Mouse (Mus musculus): ENCODE measurements around the gene Cryge. TPM values are rescaled to one million over a fixed set of nuclear protein-coding genes. Genes with fewer than 3 reads are reported as not detected.
A peak's percentile ranks its signal among the peaks of the same experiment; 100 is the strongest.

The Cryge gene
- polyA plus RNA-seq, 1 experiment, result not detected

GRCm38 (mm10) chr1:65032641-65033040 is 18.3 kb downstream of the Cryge start, which contains the start of gene Akr1cl:
Gene Akr1cl, minus strand, starts transcription at chr1:65032759.
- Histone ChIP-seq H3K27me3 (ENCODE audit: control insufficient read depth, insufficient read depth, low read length) (no peaks in the 10 kb centered on the region), H3K4me3 (ENCODE audit: control insufficient read depth, insufficient read depth, low read length) (no peak within 1 kb of the TSS), H3K36me3 (ENCODE audit: control insufficient read depth, insufficient read depth, low read length) (no peaks in the 10 kb centered on the region), H3K4me1 (replicated peaks; ENCODE audit: control insufficient read depth, insufficient read depth, low read length) (no peaks in the 10 kb centered on the region), H3K27ac (ENCODE audit: control insufficient read depth, insufficient read depth, low read length) (no peak within 1 kb of the TSS)
- TF ChIP-seq POLR2A (IDR thresholded peaks at IDR 0.05; ENCODE audit: control insufficient read depth, extremely low read depth, insufficient read depth, low read length, poor library complexity), result no peak
- TF ChIP-seq CTCF (IDR thresholded peaks at IDR 0.05; ENCODE audit: borderline replicate concordance, control insufficient read depth, extremely low read depth, insufficient read depth, low read length, poor library complexity), result no peak
- DNase-seq, result no peak

GRCm38 (mm10) chr1:65028206-65028605 is 22.7 kb downstream of the Cryge start:
- WGBS, result 88% methylated on average over 9 of the region's 9 CpGs
- Histone ChIP-seq H3K4me3 (ENCODE audit: control insufficient read depth, insufficient read depth, low read length) (no peak overlapping the region), H3K4me1 (replicated peaks; ENCODE audit: control insufficient read depth, insufficient read depth, low read length) (no peaks in the 10 kb centered on the region), H3K27ac (ENCODE audit: control insufficient read depth, insufficient read depth, low read length) (no peak overlapping the region), H3K36me3 (ENCODE audit: control insufficient read depth, insufficient read depth, low read length) (no peaks in the 10 kb centered on the region), H3K27me3 (ENCODE audit: control insufficient read depth, insufficient read depth, low read length) (no peaks in the 10 kb centered on the region)
- TF ChIP-seq POLR2A (IDR thresholded peaks at IDR 0.05; ENCODE audit: control insufficient read depth, extremely low read depth, insufficient read depth, low read length, poor library complexity), result no peak
- TF ChIP-seq CTCF (IDR thresholded peaks at IDR 0.05; ENCODE audit: borderline replicate concordance, control insufficient read depth, extremely low read depth, insufficient read depth, low read length, poor library complexity), result no peak
- DNase-seq, result no peak

GRCm38 (mm10) chr1:65012726-65013125 is 38.2 kb downstream of the Cryge start:
- DNase-seq, result no peak
- Histone ChIP-seq H3K36me3 (ENCODE audit: control insufficient read depth, insufficient read depth, low read length) (no peaks in the 10 kb centered on the region), H3K4me1 (replicated peaks; ENCODE audit: control insufficient read depth, insufficient read depth, low read length) (no peaks in the 10 kb centered on the region), H3K4me3 (ENCODE audit: control insufficient read depth, insufficient read depth, low read length) (no peak overlapping the region), H3K27ac (ENCODE audit: control insufficient read depth, insufficient read depth, low read length) (no peak overlapping the region), H3K27me3 (ENCODE audit: control insufficient read depth, insufficient read depth, low read length) (no peaks in the 10 kb centered on the region)
- TF ChIP-seq CTCF (IDR thresholded peaks at IDR 0.05; ENCODE audit: borderline replicate concordance, control insufficient read depth, extremely low read depth, insufficient read depth, low read length, poor library complexity) (no peak), POLR2A (IDR thresholded peaks at IDR 0.05; ENCODE audit: control insufficient read depth, extremely low read depth, insufficient read depth, low read length, poor library complexity) (no peak)
- WGBS, result 93% methylated on average over 4 of the region's 4 CpGs

- no peak overlapping the region for H3K4me3 ChIP-seq (ENCODE audit: control insufficient read depth, insufficient read depth, low read length)
- 17% methylated on average over 9 of the region's 9 CpGs for WGBS
These were observed 40.8 kb downstream of the Cryge start for GRCm38 (mm10) chr1:65010153-65010552.

GRCm38 (mm10) chr1:65005575-65005974 is 45.4 kb downstream of the Cryge start:
- Histone ChIP-seq H3K4me3 (ENCODE audit: control insufficient read depth, insufficient read depth, low read length) (no peak overlapping the region), H3K27ac (ENCODE audit: control insufficient read depth, insufficient read depth, low read length) (no peak overlapping the region), H3K27me3 (ENCODE audit: control insufficient read depth, insufficient read depth, low read length) (no peaks in the 10 kb centered on the region), H3K4me1 (replicated peaks; ENCODE audit: control insufficient read depth, insufficient read depth, low read length) (no peaks in the 10 kb centered on the region; the same call in 1 of the 2 replicates), H3K36me3 (ENCODE audit: control insufficient read depth, insufficient read depth, low read length) (no peaks in the 10 kb centered on the region)
- TF ChIP-seq CTCF (IDR thresholded peaks at IDR 0.05; ENCODE audit: borderline replicate concordance, control insufficient read depth, extremely low read depth, insufficient read depth, low read length, poor library complexity) (no peak), POLR2A (IDR thresholded peaks at IDR 0.05; ENCODE audit: control insufficient read depth, extremely low read depth, insufficient read depth, low read length, poor library complexity) (no peak)
- DNase-seq, result no peak
- WGBS, result 93% methylated on average over 6 of the region's 6 CpGs

More at GRCm38 (mm10) chr1:65010153-65010552, 40.8 kb downstream of the Cryge start:
- no peaks in the 10 kb centered on the region for H3K36me3 ChIP-seq (ENCODE audit: control insufficient read depth, insufficient read depth, low read length)
- DNase-seq, result peak; percentile 44
- no peak overlapping the region for H3K27ac ChIP-seq (ENCODE audit: control insufficient read depth, insufficient read depth, low read length)
- TF ChIP-seq CTCF (IDR thresholded peaks at IDR 0.05; ENCODE audit: borderline replicate concordance, control insufficient read depth, extremely low read depth, insufficient read depth, low read length, poor library complexity) (no peak), POLR2A (IDR thresholded peaks at IDR 0.05; ENCODE audit: control insufficient read depth, extremely low read depth, insufficient read depth, low read length, poor library complexity) (no peak)
- H3K4me1 ChIP-seq (replicated peaks; ENCODE audit: control insufficient read depth, insufficient read depth, low read length), result no peaks in the 10 kb centered on the region
- no peaks in the 10 kb centered on the region for H3K27me3 ChIP-seq (ENCODE audit: control insufficient read depth, insufficient read depth, low read length)

GRCm38 (mm10) chr1:65004526-65004925 is 46.4 kb downstream of the Cryge start:
- H3K36me3 ChIP-seq (ENCODE audit: control insufficient read depth, insufficient read depth, low read length), result no peaks in the 10 kb centered on the region
- no peaks in the 10 kb centered on the region; the same call in 1 of the 2 replicates for H3K4me1 ChIP-seq (replicated peaks; ENCODE audit: control insufficient read depth, insufficient read depth, low read length)
- H3K27me3 ChIP-seq (ENCODE audit: control insufficient read depth, insufficient read depth, low read length), result no peaks in the 10 kb centered on the region
- 88% methylated on average over 4 of the region's 4 CpGs for whole genome bisulfite sequencing
- H3K27ac ChIP-seq (ENCODE audit: control insufficient read depth, insufficient read depth, low read length), result no peak overlapping the region
- no peak for DNase-seq
- no peak overlapping the region for H3K4me3 ChIP-seq (ENCODE audit: control insufficient read depth, insufficient read depth, low read length)
- TF ChIP-seq POLR2A (IDR thresholded peaks at IDR 0.05; ENCODE audit: control insufficient read depth, extremely low read depth, insufficient read depth, low read length, poor library complexity) (no peak), CTCF (IDR thresholded peaks at IDR 0.05; ENCODE audit: borderline replicate concordance, control insufficient read depth, extremely low read depth, insufficient read depth, low read length, poor library complexity) (no peak)

Other genes with a start within 250 kb of the Cryge start
- gene Plekhm3, start 94.3 kb downstream of the Cryge start, polyA plus RNA-seq (2012; rRNA removed), result 4.4 and 4.8 TPM in 2 replicates
- 0.15 and 0.20 TPM in 2 replicates for gene Akr1cl, start 18.4 kb downstream of the Cryge start, polyA plus RNA-seq (2012; rRNA removed)
- gene Crygd, start 12.3 kb upstream of the Cryge start, polyA plus RNA-seq (2012; rRNA removed), result not detected in 2 replicates
- gene Crygc, start 22.5 kb upstream of the Cryge start, polyA plus RNA-seq (2012; rRNA removed), result 0.26 and 0.32 TPM in 2 replicates
- not detected in 2 replicates for gene Crygb, start 31.1 kb upstream of the Cryge start, polyA plus RNA-seq (2012; rRNA removed)
- 0.26 and 0.38 TPM in 2 replicates for gene Cryga, start 52.2 kb upstream of the Cryge start, polyA plus RNA-seq (2012; rRNA removed)
- gene Gm28845, start 68.4 kb upstream of the Cryge start, polyA plus RNA-seq (2012; rRNA removed), result 0.19 TPM in 1 of 2 replicates, not detected in the other
- 0.18 TPM in 1 of 2 replicates, not detected in the other for gene D630023F18Rik, start 72.1 kb upstream of the Cryge start, polyA plus RNA-seq (2012; rRNA removed)
- gene Idh1, start 135.4 kb upstream of the Cryge start, polyA plus RNA-seq (2012; rRNA removed), result 13.3 and 14.4 TPM in 2 replicates
- 13.4 and 13.7 TPM in 2 replicates for gene Pikfyve, start 135.5 kb upstream of the Cryge start, polyA plus RNA-seq (2012; rRNA removed)
- gene Pth2r, start 230.9 kb upstream of the Cryge start, polyA plus RNA-seq (2012; rRNA removed), result 0.13 TPM in 1 of 2 replicates, not detected in the other

Data from thymus, adult 2 months (tissue).